ENCODE assay signal across 9 mouse cellular contexts in the genomic region with DNA sequence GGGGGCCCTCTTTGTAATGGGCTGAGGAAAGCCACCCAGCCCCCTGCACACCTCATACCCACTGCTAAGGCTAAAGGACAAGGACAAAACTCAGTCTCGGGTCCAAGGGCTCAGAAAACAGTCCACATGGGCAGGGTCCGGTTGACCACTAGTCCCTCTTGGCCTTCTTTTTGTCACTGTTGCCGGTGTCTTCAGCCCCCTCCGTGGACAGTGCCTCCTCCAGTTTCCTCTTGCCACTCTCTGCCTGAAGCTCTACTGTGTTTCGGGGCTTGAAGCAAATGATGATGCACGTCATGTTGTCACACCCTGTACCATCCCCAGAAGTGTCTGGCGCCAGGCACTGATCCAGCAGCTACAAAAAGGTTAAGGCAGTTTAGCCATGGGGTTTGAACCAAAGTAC. TPM values are rescaled to one million over a fixed set of nuclear protein-coding genes. Genes with fewer than 3 reads are reported as not detected.
A peak's percentile ranks its signal among the peaks of the same experiment; 100 is the strongest.
DNase-seq lines count a peak whose midpoint lies in the region; ATAC-seq lines count a peak whose summit lies in the region.
"Had no signal": no experiment of that assay in that cellular context is flagged by ENCODE, and none has a peak within 500 bp of the region (broad histone marks: within the 10 kb centered on the region; RNA-seq: fewer than 3 reads in every experiment).

No protein-coding gene starts in this region.

- H3K4me3 ChIP-seq in embryonic facial prominence, embryonic 11.5 days (ENCODE audit: low read depth, low read length), result peak overlapping the region; percentile 84
- H3K4me3 ChIP-seq in hindbrain, embryonic 15.5 days, result peak overlapping the region; percentile 84; the same call in 1 of the 2 replicates
- H3K4me3 ChIP-seq in midbrain, embryonic 15.5 days, result peak overlapping the region; percentile 92

- H3K4me1 ChIP-seq in embryonic facial prominence, embryonic 11.5 days (ENCODE audit: control insufficient read depth, insufficient read depth, low read length), result no peaks in the 10 kb centered on the region
- H3K4me1 ChIP-seq in hindbrain, embryonic 15.5 days (replicated peaks), result peaks cover 24% of the 10 kb centered on the region
- H3K4me1 ChIP-seq in midbrain, embryonic 15.5 days, result peaks cover 27% of the 10 kb centered on the region

- 85% methylated on average over 7 of the region's 7 CpGs for WGBS in embryonic facial prominence, embryonic 11.5 days
- 84% methylated on average over 7 of the region's 7 CpGs for WGBS in hindbrain, embryonic 15.5 days
- 83% methylated on average over 7 of the region's 7 CpGs for WGBS in midbrain, embryonic 15.5 days

- H3K27me3 ChIP-seq in embryonic facial prominence, embryonic 11.5 days (ENCODE audit: control insufficient read depth, insufficient read depth, low read length), result no peaks in the 10 kb centered on the region
- H3K27me3 ChIP-seq in hindbrain, embryonic 15.5 days, result no peaks in the 10 kb centered on the region
- H3K27me3 ChIP-seq in midbrain, embryonic 15.5 days (replicated peaks), result no peaks in the 10 kb centered on the region

- peak overlapping the region; percentile 65; the same call in 1 of the 2 replicates for H3K4me2 ChIP-seq in embryonic facial prominence, embryonic 11.5 days (ENCODE audit: low read depth, low read length)
- H3K4me2 ChIP-seq in hindbrain, embryonic 15.5 days, result peak overlapping the region; percentile 60
- H3K4me2 ChIP-seq in midbrain, embryonic 15.5 days, result peak overlapping the region; percentile 64

- peak overlapping the region; percentile 52; the same call in 1 of the 2 replicates for H3K27ac ChIP-seq in embryonic facial prominence, embryonic 11.5 days (replicated peaks; ENCODE audit: low read depth, low read length)
- peak overlapping the region; percentile 87 for H3K27ac ChIP-seq in hindbrain, embryonic 15.5 days (replicated peaks)
- H3K27ac ChIP-seq in midbrain, embryonic 15.5 days, result peak overlapping the region; percentile 81

- ATAC-seq in embryonic facial prominence, embryonic 11.5 days (replicated peaks; ENCODE audit: insufficient number of reproducible peaks, low FRiP score, low TSS enrichment, low read depth), result 0 out of 2 replicates have a peak, but pooled peaks have one; percentile 8
- no peak for ATAC-seq in hindbrain, embryonic 15.5 days (ENCODE audit: low FRiP score, low read depth)
- ATAC-seq in midbrain, embryonic 15.5 days (replicated peaks), result no peak
- no peak for ATAC-seq in monocyte, adult 5-6 weeks (replicated peaks; ENCODE audit: insufficient number of reproducible peaks, low FRiP score, low TSS enrichment, poor library complexity, severe bottlenecking)

- H3K36me3 ChIP-seq in embryonic facial prominence, embryonic 11.5 days (replicated peaks; ENCODE audit: control insufficient read depth, insufficient read depth, low read depth, low read length), result peaks cover 24% of the 10 kb centered on the region
- peaks cover 74% of the 10 kb centered on the region for H3K36me3 ChIP-seq in hindbrain, embryonic 15.5 days
- peaks cover 65% of the 10 kb centered on the region for H3K36me3 ChIP-seq in midbrain, embryonic 15.5 days (replicated peaks)

- peak; percentile 30 for DNase-seq in kidney, adult 11 months
- DNase-seq in kidney, adult 9 months, result no peak
- no peak for DNase-seq in embryonic facial prominence, embryonic 11.5 days (ENCODE audit: low spot score)
- DNase-seq in adrenal gland, postnatal 4 days (ENCODE audit: low spot score in 2 of 2), result no peak
- no peak for DNase-seq in lung, postnatal 14 days
- DNase-seq: kidney, postnatal 10 days had no signal

- H3K9me3 ChIP-seq in embryonic facial prominence, embryonic 11.5 days (replicated peaks; ENCODE audit: control insufficient read depth, low read length), result peaks cover 5% of the 10 kb centered on the region
- H3K9me3 ChIP-seq in hindbrain, embryonic 15.5 days, result 0 out of 2 replicates have a peak, but pooled peaks cover 4% of the 10 kb centered on the region
- peaks cover 4% of the 10 kb centered on the region for H3K9me3 ChIP-seq in midbrain, embryonic 15.5 days

- H3K9ac ChIP-seq in embryonic facial prominence, embryonic 11.5 days (replicated peaks; ENCODE audit: low read length), result peak overlapping the region; percentile 81
- H3K9ac ChIP-seq in hindbrain, embryonic 15.5 days, result no peak overlapping the region
- H3K9ac ChIP-seq in midbrain, embryonic 15.5 days, result no peak overlapping the region

RNA-seq across cellular contexts. Expression of a gene that starts 0.8 kb away (rescaled TPM):
- 4.0 and 5.0 TPM in 2 replicates for polyA plus RNA-seq in embryonic facial prominence, embryonic 11.5 days (2014; fragmentation: Nextera tagmentation; extraction: Ambion mirVana)
- 16.2 and 17.4 TPM in 2 replicates for polyA plus RNA-seq in hindbrain, embryonic 15.5 days (2015; fragmentation: Nextera tagmentation; extraction: Ambion mirVana)
- polyA plus RNA-seq in midbrain, embryonic 15.5 days (2015; fragmentation: Nextera tagmentation; extraction: Ambion mirVana), result 17.0 and 19.4 TPM in 2 replicates
- total RNA-seq in monocyte, adult 5-6 weeks (2017), result 13.8 to 18.5 TPM (median 16.0 TPM) in 3 replicates
- total RNA-seq in adrenal gland, postnatal 4 days (2021), result 10 to 100 TPM; 32.3 to 33.7 TPM

RNA-seq across cellular contexts. Expression of a gene that starts 9.7 kb away (rescaled TPM):
- 68.2 and 81.7 TPM in 2 replicates for polyA plus RNA-seq in embryonic facial prominence, embryonic 11.5 days (2014; fragmentation: Nextera tagmentation; extraction: Ambion mirVana)
- 76.1 and 86.9 TPM in 2 replicates for polyA plus RNA-seq in hindbrain, embryonic 15.5 days (2015; fragmentation: Nextera tagmentation; extraction: Ambion mirVana)
- 85.0 and 92.1 TPM in 2 replicates for polyA plus RNA-seq in midbrain, embryonic 15.5 days (2015; fragmentation: Nextera tagmentation; extraction: Ambion mirVana)
- 12.1 to 24.5 TPM (median 22.7 TPM) in 3 replicates for total RNA-seq in monocyte, adult 5-6 weeks (2017)
- 10 to 100 TPM; 36.8 to 41.9 TPM for total RNA-seq in adrenal gland, postnatal 4 days (2021)

RNA-seq across cellular contexts. Expression of a gene that starts 9.9 kb away (rescaled TPM):
- 150 and 158 TPM in 2 replicates for polyA plus RNA-seq in embryonic facial prominence, embryonic 11.5 days (2014; fragmentation: Nextera tagmentation; extraction: Ambion mirVana)
- polyA plus RNA-seq in hindbrain, embryonic 15.5 days (2015; fragmentation: Nextera tagmentation; extraction: Ambion mirVana), result 115 and 118 TPM in 2 replicates
- 125 and 126 TPM in 2 replicates for polyA plus RNA-seq in midbrain, embryonic 15.5 days (2015; fragmentation: Nextera tagmentation; extraction: Ambion mirVana)
- total RNA-seq in monocyte, adult 5-6 weeks (2017), result 59.3 to 91.8 TPM (median 80.9 TPM) in 3 replicates
- 100 to 1,000 TPM; 113 TPM for total RNA-seq in adrenal gland, postnatal 4 days (2021)

RNA-seq across cellular contexts. Expression of a gene that starts 17.6 kb away (rescaled TPM):
- polyA plus RNA-seq in embryonic facial prominence, embryonic 11.5 days (2014; fragmentation: Nextera tagmentation; extraction: Ambion mirVana), result 142 and 147 TPM in 2 replicates
- polyA plus RNA-seq in hindbrain, embryonic 15.5 days (2015; fragmentation: Nextera tagmentation; extraction: Ambion mirVana), result 171 and 182 TPM in 2 replicates
- 191 and 200 TPM in 2 replicates for polyA plus RNA-seq in midbrain, embryonic 15.5 days (2015; fragmentation: Nextera tagmentation; extraction: Ambion mirVana)
- 124 to 184 TPM (median 154 TPM) in 3 replicates for total RNA-seq in monocyte, adult 5-6 weeks (2017)
- total RNA-seq in adrenal gland, postnatal 4 days (2021), result 100 to 1,000 TPM; 107 to 117 TPM

RNA-seq across cellular contexts. Expression of a gene that starts 23.0 kb away (rescaled TPM):
- polyA plus RNA-seq in embryonic facial prominence, embryonic 11.5 days (2014; fragmentation: Nextera tagmentation; extraction: Ambion mirVana), result 66.6 and 66.8 TPM in 2 replicates
- polyA plus RNA-seq in hindbrain, embryonic 15.5 days (2015; fragmentation: Nextera tagmentation; extraction: Ambion mirVana), result 62.9 and 67.1 TPM in 2 replicates
- polyA plus RNA-seq in midbrain, embryonic 15.5 days (2015; fragmentation: Nextera tagmentation; extraction: Ambion mirVana), result 72.3 and 73.6 TPM in 2 replicates
- total RNA-seq in monocyte, adult 5-6 weeks (2017), result 42.4 to 80.2 TPM (median 50.2 TPM) in 3 replicates
- 10 to 100 TPM; 87.2 to 88.0 TPM for total RNA-seq in adrenal gland, postnatal 4 days (2021)
